Mouse (Mus musculus) ovary, adult 18-20 months (tissue): ENCODE data around the gene Zfyve1.

Experiments
- DNase-seq: peaks from one replicate; pipeline ENCODE4 v3.0.0; 2022; ENCODE audit warnings: low spot score, mixed read lengths

Gene Zfyve1

GRCm38 (mm10) chr12:83523056-83523455 lies 74.0 kb downstream of the Zfyve1 start:
- no peak for DNase-seq

- DNase-seq: no peak
Observed at GRCm38 (mm10) chr12:83521083-83521482, 75.9 kb downstream of the Zfyve1 start.

- DNase-seq: peak; percentile 96
Observed at GRCm38 (mm10) chr12:83520311-83520890, 76.6 kb downstream of the Zfyve1 start, which contains the start of gene Dcaf4. Dcaf4 (plus strand) TSS chr12:83520466.

- DNase-seq: no peak
Observed at GRCm38 (mm10) chr12:83517580-83517979, 79.4 kb downstream of the Zfyve1 start.

GRCm38 (mm10) chr12:83514216-83514615 lies 82.8 kb downstream of the Zfyve1 start:
- DNase-seq: no peak

- no peak for DNase-seq
Observed at GRCm38 (mm10) chr12:83513185-83513584, 83.8 kb downstream of the Zfyve1 start.

GRCm38 (mm10) chr12:83512783-83513182 lies 84.2 kb downstream of the Zfyve1 start:
- no peak for DNase-seq

- no peak for DNase-seq
Observed at GRCm38 (mm10) chr12:83510586-83510985, 86.4 kb downstream of the Zfyve1 start.

- DNase-seq: no peak
Observed at GRCm38 (mm10) chr12:83506543-83506942, 90.5 kb downstream of the Zfyve1 start.

GRCm38 (mm10) chr12:83502190-83502589 lies 94.8 kb downstream of the Zfyve1 start:
- DNase-seq: no peak

GRCm38 (mm10) chr12:83499256-83499655 lies 97.8 kb downstream of the Zfyve1 start:
- no peak for DNase-seq

- no peak for DNase-seq
Observed at GRCm38 (mm10) chr12:83497959-83498358, 99.1 kb downstream of the Zfyve1 start.

GRCm38 (mm10) chr12:83496736-83497135 lies 100.3 kb downstream of the Zfyve1 start:
- DNase-seq: no peak
